Mouse (Mus musculus) spleen, adult 2 months (tissue): ENCODE data around the gene Faf1.

Source experiments
- CTCF ChIP-seq: fragments of 200-500 bp; IDR thresholded peaks from 2 replicates; pipeline ENCODE4 v1.5.1; 2011; ENCODE audit warnings: mild to moderate bottlenecking, inconsistent platforms; ENCODE audit not compliant: insufficient read depth, insufficient read length, insufficient replicate concordance; ENCODE audit errors: extremely low read depth
- POLR2A ChIP-seq: fragments of 200-500 bp; IDR thresholded peaks from 2 replicates; pipeline ENCODE4 v1.6.1; 2011; ENCODE audit warnings: low read depth, low read length, inconsistent platforms

DNA sequence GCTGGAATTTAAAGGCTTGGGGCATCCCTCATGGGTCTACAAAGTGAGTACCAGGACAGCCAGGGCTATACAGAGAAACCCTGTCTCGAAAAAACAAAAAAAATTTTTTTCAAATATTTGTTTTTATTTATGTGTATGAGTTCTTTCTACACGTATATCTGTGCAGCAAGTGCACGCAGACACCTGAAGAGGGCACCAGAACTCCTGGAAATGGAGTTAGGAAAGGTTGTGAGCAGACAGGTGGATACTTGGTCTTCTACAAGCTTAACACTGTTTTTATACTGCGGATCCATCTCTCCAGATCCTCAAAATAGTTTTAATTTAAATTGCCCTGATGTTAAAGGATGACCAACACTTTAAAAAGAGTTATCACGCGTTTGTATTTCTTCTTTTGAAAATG lies 312.8 kb downstream of the Faf1 start:
- no peak for TF ChIP-seq CTCF
- TF ChIP-seq POLR2A = no peak
